Mouse (Mus musculus) embryonic stem cell, embryonic (primary cell): ENCODE data around the gene Iqsec1.

Experiments used
- CTCF ChIA-PET, 4 experiments: fragments of 300-600 bp in 2 of 4; fragments of 350-600 bp in 2 of 4; sonication (Branson Sonifier 250); formaldehyde crosslinking; loops; one replicate each; lab custom pipeline; 2022; ENCODE audit warnings: inconsistent platforms in 2 of 4; lab: Charles Lee
- POLR2A ChIA-PET, 4 experiments: fragments of 300-600 bp in 2 of 4; fragments of 350-600 bp in 2 of 4; sonication (Branson Sonifier 250); formaldehyde crosslinking; loops; one replicate each; lab custom pipeline; 2022; ENCODE audit warnings: antibody characterized with exemption in 4 of 4, inconsistent platforms in 1 of 4; lab: Charles Lee

The Iqsec1 gene

GRCm38 (mm10) chr6:90868033-90868432 lies 120.5 kb downstream of the Iqsec1 start:
- POLR2A ChIA-PET = interaction anchor here in 1 of 4 experiments (0.8 kb wide), 1 partner anchor 17 kb away, joined by 3 read pairs; no protein-coding TSS in a partner anchor
- CTCF ChIA-PET = interaction anchor here in 1 of 4 experiments (0.6 kb wide), 1 partner anchor 566 kb away, joined by 3 read pairs; no protein-coding TSS in a partner anchor

GRCm38 (mm10) chr6:90861370-90861769 lies 127.1 kb downstream of the Iqsec1 start:
- ChIA-PET POLR2A (no interaction called here), CTCF (interaction anchor here in 1 of 4 experiments (1.0 kb wide), 1 partner anchor 43 kb away, joined by 3 read pairs; no protein-coding TSS in a partner anchor)

- POLR2A ChIA-PET = interaction anchor here in 1 of 4 experiments (1.0 kb wide), 1 partner anchor 12 kb away, joined by 4 read pairs; no protein-coding TSS in a partner anchor
- CTCF ChIA-PET = no interaction called here
Observed at GRCm38 (mm10) chr6:90857844-90858243, 130.6 kb downstream of the Iqsec1 start.

GRCm38 (mm10) chr6:90852360-90852759 lies 136.1 kb downstream of the Iqsec1 start:
- ChIA-PET POLR2A (interaction anchor here (0.6 to 1.0 kb wide), 6 partner anchors 15 to 321 kb away, joined by 3 read pairs; no protein-coding TSS in a partner anchor), CTCF (interaction anchor here in 3 of 4 experiments (0.6 kb wide), 5 partner anchors 22 to 1718 kb away, joined by 3 to 4 read pairs (median 3); no protein-coding TSS in a partner anchor)

GRCm38 (mm10) chr6:90848068-90848467 lies 140.4 kb downstream of the Iqsec1 start:
- CTCF ChIA-PET = interaction anchor here in 1 of 4 experiments (0.8 kb wide), 1 partner anchor 211 kb away, joined by 3 read pairs; no protein-coding TSS in a partner anchor
- POLR2A ChIA-PET = interaction anchor here in 1 of 4 experiments (1.0 kb wide), 1 partner anchor 24 kb away, joined by 3 read pairs; no protein-coding TSS in a partner anchor

- ChIA-PET CTCF (interaction anchor here in 1 of 4 experiments (0.8 kb wide), 1 partner anchor 212 kb away, joined by 3 read pairs; no protein-coding TSS in a partner anchor), POLR2A (no interaction called here)
Observed at GRCm38 (mm10) chr6:90847523-90847922, 141.0 kb downstream of the Iqsec1 start.

GRCm38 (mm10) chr6:90839972-90840371 lies 148.5 kb downstream of the Iqsec1 start:
- POLR2A ChIA-PET = interaction anchor here in 1 of 4 experiments (0.6 kb wide), 1 partner anchor 14 kb away, joined by 3 read pairs; no protein-coding TSS in a partner anchor
- CTCF ChIA-PET = no interaction called here

GRCm38 (mm10) chr6:90836749-90837148 lies 151.7 kb downstream of the Iqsec1 start:
- ChIA-PET CTCF (interaction anchor here in 2 of 4 experiments (0.6 to 1.4 kb wide), 2 partner anchors 18 to 651 kb away, joined by 3 to 15 read pairs; no protein-coding TSS in a partner anchor), POLR2A (no interaction called here)

GRCm38 (mm10) chr6:90829536-90829935 lies 158.9 kb downstream of the Iqsec1 start:
- ChIA-PET POLR2A (no interaction called here), CTCF (interaction anchor here in 2 of 4 experiments (0.6 to 2.7 kb wide), 2 partner anchors 11 to 12 kb away, joined by 3 to 8 read pairs; no protein-coding TSS in a partner anchor)

- POLR2A ChIA-PET = no interaction called here
Observed at GRCm38 (mm10) chr6:90825063-90825462, 163.4 kb downstream of the Iqsec1 start.

GRCm38 (mm10) chr6:90823322-90823721 lies 165.2 kb downstream of the Iqsec1 start:
- POLR2A ChIA-PET = interaction anchor here in 1 of 4 experiments (1.4 kb wide), 1 partner anchor 25 kb away, joined by 3 read pairs; no protein-coding TSS in a partner anchor
- CTCF ChIA-PET = interaction anchor here in 1 of 4 experiments (0.5 kb wide), 1 partner anchor 83 kb away, joined by 3 read pairs; no protein-coding TSS in a partner anchor

More at GRCm38 (mm10) chr6:90825063-90825462, 163.4 kb downstream of the Iqsec1 start:
- CTCF ChIA-PET = interaction anchor here in 1 of 4 experiments (0.8 kb wide), 1 partner anchor 456 kb away, joined by 3 read pairs; no protein-coding TSS in a partner anchor

GRCm38 (mm10) chr6:90821916-90822602 lies 166.4 kb downstream of the Iqsec1 start:
- CTCF ChIA-PET = interaction anchor here in 1 of 4 experiments (1.0 kb wide), 1 partner anchor 8 kb away, joined by 3 read pairs; no protein-coding TSS in a partner anchor
- POLR2A ChIA-PET = no interaction called here

GRCm38 (mm10) chr6:90819880-90820279 lies 168.6 kb downstream of the Iqsec1 start:
- ChIA-PET CTCF (interaction anchor here in 3 of 4 experiments (0.9 to 1.4 kb wide), 4 partner anchors 31 to 461 kb away, joined by 3 to 5 read pairs (median 4); no protein-coding TSS in a partner anchor), POLR2A (interaction anchor here in 1 of 4 experiments (1.5 kb wide), 1 partner anchor 9 kb away, joined by 3 read pairs; no protein-coding TSS in a partner anchor)

- ChIA-PET CTCF (interaction anchor here (0.5 to 1.8 kb wide), 47 partner anchors 8 to 653 kb away, joined by 3 to 9 read pairs (median 3); no protein-coding TSS in a partner anchor), POLR2A (interaction anchor here in 2 of 4 experiments (0.6 to 1.5 kb wide), 3 partner anchors 8 to 241 kb away, joined by 3 read pairs; no protein-coding TSS in a partner anchor)
Observed at GRCm38 (mm10) chr6:90818956-90819355, 169.5 kb downstream of the Iqsec1 start.

- POLR2A ChIA-PET = no interaction called here
- CTCF ChIA-PET = interaction anchor here in 1 of 4 experiments (1.0 kb wide), 1 partner anchor 315 kb away, joined by 4 read pairs; no protein-coding TSS in a partner anchor
Observed at GRCm38 (mm10) chr6:90816551-90816950, 171.9 kb downstream of the Iqsec1 start.

- ChIA-PET CTCF (interaction anchor here in 1 of 4 experiments (0.8 kb wide), 1 partner anchor 466 kb away, joined by 3 read pairs; no protein-coding TSS in a partner anchor), POLR2A (no interaction called here)
Observed at GRCm38 (mm10) chr6:90815341-90815740, 173.1 kb downstream of the Iqsec1 start.

GRCm38 (mm10) chr6:90813526-90813925 lies 175.0 kb downstream of the Iqsec1 start:
- POLR2A ChIA-PET = interaction anchor here in 1 of 4 experiments (0.6 kb wide), 1 partner anchor 453 kb away, joined by 4 read pairs; no protein-coding TSS in a partner anchor
- CTCF ChIA-PET = interaction anchor here in 3 of 4 experiments (0.6 to 1.5 kb wide), 4 partner anchors 9 to 468 kb away, joined by 3 to 5 read pairs (median 3); no protein-coding TSS in a partner anchor

- CTCF ChIA-PET = interaction anchor here in 1 of 4 experiments (0.9 kb wide), 1 partner anchor 75 kb away, joined by 3 read pairs; no protein-coding TSS in a partner anchor
Observed at GRCm38 (mm10) chr6:90812584-90812983, 175.9 kb downstream of the Iqsec1 start.

More at GRCm38 (mm10) chr6:90812584-90812983, 175.9 kb downstream of the Iqsec1 start:
- POLR2A ChIA-PET = no interaction called here
